Mouse (Mus musculus): ENCODE measurements around the gene Sphk1. TPM values are rescaled to one million over a fixed set of nuclear protein-coding genes. Genes with fewer than 3 reads are reported as not detected.

The Sphk1 gene
- polyA plus RNA-seq, 1 experiment from 2014 or later = 13.0 TPM

DNA sequence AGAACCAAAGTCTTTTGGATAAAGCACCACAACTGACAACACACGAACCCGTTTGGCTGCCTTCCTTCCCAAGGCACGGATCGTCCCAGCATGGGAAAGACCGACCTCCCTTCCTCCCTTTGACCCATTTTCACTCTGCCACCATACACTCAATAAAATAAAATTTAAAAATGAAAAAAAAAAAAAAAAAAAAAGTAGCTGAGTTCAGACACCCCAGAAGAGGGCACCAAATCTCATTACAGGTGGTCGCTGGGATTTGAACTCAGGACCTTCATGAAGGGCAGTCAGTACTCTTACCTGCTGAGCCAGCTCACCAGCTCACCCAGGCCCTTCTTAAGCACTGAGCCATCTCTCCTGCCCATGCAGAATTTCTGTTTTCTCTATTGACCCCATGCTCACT lies 31.7 kb upstream of the Sphk1 start:
- no peaks in the 10 kb centered on the region for H3K36me3 ChIP-seq (ENCODE audit: control insufficient read depth, insufficient read depth, low read length)
- peaks cover 8% of the 10 kb centered on the region; the same call in 1 of the 2 replicates for H3K4me1 ChIP-seq (ENCODE audit: control insufficient read depth, insufficient read depth, low read length)
- 35% methylated on average over 6 of the region's 6 CpGs for WGBS
- H3K27me3 ChIP-seq (ENCODE audit: control insufficient read depth, insufficient read depth, low read length) = no peaks in the 10 kb centered on the region
- no peak for ATAC-seq (ENCODE audit: insufficient number of reproducible peaks, insufficient read depth, low FRiP score, low read depth)
- H3K4me3 ChIP-seq (ENCODE audit: low read depth, low read length) = no peak overlapping the region
- no peak overlapping the region for H3K27ac ChIP-seq (ENCODE audit: low read length)
- H3K9ac ChIP-seq (replicated peaks; ENCODE audit: low read depth, low read length) = no peak overlapping the region
- peak overlapping the region; percentile 53 for H3K4me2 ChIP-seq (replicated peaks; ENCODE audit: low read depth, low read length)
- H3K9me3 ChIP-seq (ENCODE audit: control insufficient read depth, low read depth, low read length) = no peaks in the 10 kb centered on the region

DNA sequence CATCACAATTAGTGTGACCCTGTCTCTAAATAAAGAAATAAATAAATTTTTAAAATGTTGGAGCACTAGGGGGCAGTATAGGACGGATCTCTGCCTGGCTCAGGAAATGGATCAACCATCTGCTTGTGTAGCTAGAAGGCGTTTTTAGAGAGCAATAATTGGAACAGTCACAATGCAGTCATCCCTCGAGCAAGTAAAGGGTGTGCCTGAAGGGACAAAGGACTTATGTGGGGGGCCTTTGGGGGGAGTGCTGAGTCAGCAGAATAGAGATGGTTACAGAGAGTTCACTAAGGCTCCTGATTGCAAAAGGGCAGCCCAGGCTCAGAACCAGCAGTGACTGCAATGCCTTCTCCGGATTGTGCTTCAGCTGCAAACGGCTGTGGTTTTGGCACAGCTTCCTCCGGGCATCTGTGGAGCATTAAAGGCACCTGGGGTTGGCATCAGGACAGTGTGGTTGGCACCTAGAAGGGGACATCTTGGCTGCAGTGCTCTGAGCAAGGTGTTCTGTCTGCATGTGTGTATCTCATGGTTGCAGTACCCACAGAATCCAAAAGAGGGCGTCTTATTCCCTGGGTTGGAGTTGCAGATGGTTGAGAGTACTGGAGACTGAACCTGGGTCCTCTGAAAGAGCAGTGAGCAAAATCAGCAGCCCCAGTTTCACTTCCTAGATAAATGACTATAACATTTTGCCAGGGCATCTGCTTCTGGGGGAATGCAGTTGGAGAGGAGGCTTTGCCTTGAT lies 29.5 kb upstream of the Sphk1 start:
- Histone ChIP-seq H3K36me3 (ENCODE audit: control insufficient read depth, insufficient read depth, low read length) (no peaks in the 10 kb centered on the region), H3K4me1 (ENCODE audit: control insufficient read depth, insufficient read depth, low read length) (no peaks in the 10 kb centered on the region), H3K4me2 (replicated peaks; ENCODE audit: low read depth, low read length) (no peak overlapping the region), H3K9me3 (ENCODE audit: control insufficient read depth, low read depth, low read length) (no peaks in the 10 kb centered on the region), H3K9ac (replicated peaks; ENCODE audit: low read depth, low read length) (no peak overlapping the region), H3K27me3 (ENCODE audit: control insufficient read depth, insufficient read depth, low read length) (no peaks in the 10 kb centered on the region), H3K27ac (ENCODE audit: low read length) (no peak overlapping the region), H3K4me3 (ENCODE audit: low read depth, low read length) (no peak overlapping the region)
- peak; percentile 51; the same call in 1 of the 2 replicates for ATAC-seq (ENCODE audit: insufficient number of reproducible peaks, insufficient read depth, low FRiP score, low read depth)
- WGBS = 30% methylated on average over 7 of the region's 7 CpGs

DNA sequence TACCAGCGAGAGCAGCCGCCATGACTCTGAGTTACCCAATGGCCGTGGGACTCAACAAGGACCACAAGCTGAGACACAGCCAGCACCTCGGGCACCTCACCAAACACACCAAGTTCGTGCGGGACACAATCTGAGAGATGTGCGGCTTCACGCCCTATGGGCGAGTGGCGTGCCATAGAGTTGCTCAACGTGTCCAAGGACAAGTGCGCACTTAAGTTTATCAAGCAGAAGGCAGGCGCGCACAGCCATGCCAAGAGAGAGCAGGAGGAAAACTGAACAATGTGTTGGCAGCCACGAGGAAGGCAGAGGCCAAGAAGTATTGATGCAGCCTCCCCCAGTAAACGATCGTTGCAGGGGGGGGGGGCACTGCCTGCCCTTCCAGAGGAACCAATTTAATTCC lies 26.2 kb upstream of the Sphk1 start:
- no peaks in the 10 kb centered on the region for H3K9me3 ChIP-seq (ENCODE audit: control insufficient read depth, low read depth, low read length)
- H3K36me3 ChIP-seq (ENCODE audit: control insufficient read depth, insufficient read depth, low read length) = no peaks in the 10 kb centered on the region
- no peaks in the 10 kb centered on the region for H3K27me3 ChIP-seq (ENCODE audit: control insufficient read depth, insufficient read depth, low read length)
- no peak overlapping the region for H3K4me3 ChIP-seq (ENCODE audit: low read depth, low read length)
- WGBS = 90% methylated on average over 17 of the region's 17 CpGs
- no peaks in the 10 kb centered on the region for H3K4me1 ChIP-seq (ENCODE audit: control insufficient read depth, insufficient read depth, low read length)
- no peak for ATAC-seq (ENCODE audit: insufficient number of reproducible peaks, insufficient read depth, low FRiP score, low read depth)
- H3K9ac ChIP-seq (replicated peaks; ENCODE audit: low read depth, low read length) = no peak overlapping the region
- H3K4me2 ChIP-seq (replicated peaks; ENCODE audit: low read depth, low read length) = no peak overlapping the region
- H3K27ac ChIP-seq (ENCODE audit: low read length) = no peak overlapping the region

DNA sequence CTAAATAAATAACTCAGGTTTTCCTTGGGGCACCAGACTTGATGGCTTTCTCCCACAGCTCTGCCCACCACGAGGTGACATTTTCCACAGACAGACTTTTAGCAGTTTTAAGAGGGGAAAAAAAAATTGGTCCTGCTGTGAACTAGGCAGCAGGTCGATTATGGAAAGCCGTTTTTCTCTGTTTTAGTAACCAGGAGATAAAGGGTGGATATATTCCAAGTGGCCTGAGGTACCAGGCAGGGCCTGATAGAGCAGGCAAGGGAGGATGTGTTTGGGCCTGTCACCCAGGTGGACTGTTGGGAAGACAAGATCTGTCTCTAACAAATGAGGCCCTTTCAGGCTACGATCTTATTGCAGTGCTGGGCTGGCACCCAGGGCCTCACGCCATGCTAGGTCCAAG lies 25.2 kb upstream of the Sphk1 start:
- H3K4me1 ChIP-seq (ENCODE audit: control insufficient read depth, insufficient read depth, low read length) = no peaks in the 10 kb centered on the region
- H3K9ac ChIP-seq (replicated peaks; ENCODE audit: low read depth, low read length) = no peak overlapping the region
- no peaks in the 10 kb centered on the region for H3K9me3 ChIP-seq (ENCODE audit: control insufficient read depth, low read depth, low read length)
- no peak overlapping the region for H3K4me2 ChIP-seq (replicated peaks; ENCODE audit: low read depth, low read length)
- no peaks in the 10 kb centered on the region for H3K36me3 ChIP-seq (ENCODE audit: control insufficient read depth, insufficient read depth, low read length)
- H3K4me3 ChIP-seq (ENCODE audit: low read depth, low read length) = no peak overlapping the region
- 67% methylated on average over 5 of the region's 5 CpGs for WGBS
- no peaks in the 10 kb centered on the region for H3K27me3 ChIP-seq (ENCODE audit: control insufficient read depth, insufficient read depth, low read length)
- no peak for ATAC-seq (ENCODE audit: insufficient number of reproducible peaks, insufficient read depth, low FRiP score, low read depth)
- no peak overlapping the region for H3K27ac ChIP-seq (ENCODE audit: low read length)

DNA sequence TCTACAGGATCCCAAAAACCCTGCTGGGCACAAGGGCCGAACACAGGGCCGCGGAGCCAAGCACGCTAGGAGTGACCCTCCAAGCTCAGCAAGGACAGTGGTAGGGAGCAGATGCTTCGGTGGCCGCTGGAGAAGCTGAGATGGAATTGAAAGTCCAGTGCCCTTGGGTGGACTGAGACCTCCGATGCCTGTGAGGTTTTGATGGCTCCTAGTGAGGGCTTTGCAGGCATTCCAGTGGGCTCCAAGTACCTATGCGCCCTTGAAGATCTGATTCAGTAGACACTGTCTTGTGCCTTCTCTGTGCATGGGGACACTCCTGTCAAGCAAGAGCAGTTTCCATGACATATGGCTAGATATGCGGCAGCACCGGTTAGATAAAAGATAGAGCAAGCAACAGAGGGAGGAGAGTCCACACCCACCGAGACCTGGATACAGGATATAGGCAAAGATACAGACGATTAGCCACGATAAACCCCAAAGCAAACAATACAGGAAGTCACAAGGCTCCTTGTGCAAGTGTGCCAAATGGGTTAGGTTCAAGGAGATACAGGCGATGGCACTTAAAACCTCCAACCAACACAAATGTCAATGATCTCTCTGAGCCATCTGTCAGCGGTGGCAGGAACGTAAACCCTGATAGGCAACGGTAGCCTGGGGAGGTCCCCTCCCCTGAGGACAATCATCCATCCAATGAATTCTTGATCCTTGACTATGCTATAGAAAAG lies 24.4 kb upstream of the Sphk1 start:
- no peak for ATAC-seq (ENCODE audit: insufficient number of reproducible peaks, insufficient read depth, low FRiP score, low read depth)
- H3K4me2 ChIP-seq (replicated peaks; ENCODE audit: low read depth, low read length) = no peak overlapping the region
- no peaks in the 10 kb centered on the region for H3K4me1 ChIP-seq (ENCODE audit: control insufficient read depth, insufficient read depth, low read length)
- no peak overlapping the region for H3K27ac ChIP-seq (ENCODE audit: low read length)
- H3K36me3 ChIP-seq (ENCODE audit: control insufficient read depth, insufficient read depth, low read length) = no peaks in the 10 kb centered on the region
- WGBS = 74% methylated on average over 17 of the region's 17 CpGs
- H3K27me3 ChIP-seq (ENCODE audit: control insufficient read depth, insufficient read depth, low read length) = no peaks in the 10 kb centered on the region
- H3K9ac ChIP-seq (replicated peaks; ENCODE audit: low read depth, low read length) = no peak overlapping the region
- no peak overlapping the region for H3K4me3 ChIP-seq (ENCODE audit: low read depth, low read length)
- no peaks in the 10 kb centered on the region for H3K9me3 ChIP-seq (ENCODE audit: control insufficient read depth, low read depth, low read length)

DNA sequence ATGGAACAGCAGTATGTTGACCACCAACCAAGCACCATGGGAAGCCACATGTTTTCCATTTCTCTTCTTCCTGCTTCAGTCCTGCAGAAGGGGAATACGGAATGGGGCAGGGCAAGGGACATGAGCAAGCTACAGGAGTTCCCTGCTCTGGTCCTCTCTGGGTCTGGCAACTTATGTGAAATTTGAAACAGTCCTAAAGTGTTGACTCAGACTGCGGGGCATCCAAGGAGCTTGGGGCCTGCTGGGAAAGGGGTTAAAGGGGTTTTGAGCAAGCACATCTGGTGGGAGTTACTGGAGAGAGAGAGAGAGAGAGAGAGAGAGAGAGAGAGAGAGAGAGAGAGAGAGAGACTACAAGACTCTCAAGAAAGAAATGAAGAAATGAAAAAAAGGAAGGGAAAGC lies 22.0 kb upstream of the Sphk1 start:
- Histone ChIP-seq H3K27me3 (ENCODE audit: control insufficient read depth, insufficient read depth, low read length) (no peaks in the 10 kb centered on the region), H3K4me2 (replicated peaks; ENCODE audit: low read depth, low read length) (no peak overlapping the region), H3K27ac (ENCODE audit: low read length) (no peak overlapping the region), H3K9me3 (ENCODE audit: control insufficient read depth, low read depth, low read length) (no peaks in the 10 kb centered on the region), H3K4me1 (ENCODE audit: control insufficient read depth, insufficient read depth, low read length) (no peaks in the 10 kb centered on the region), H3K36me3 (ENCODE audit: control insufficient read depth, insufficient read depth, low read length) (no peaks in the 10 kb centered on the region), H3K9ac (replicated peaks; ENCODE audit: low read depth, low read length) (no peak overlapping the region), H3K4me3 (ENCODE audit: low read depth, low read length) (no peak overlapping the region)
- no peak for ATAC-seq (ENCODE audit: insufficient number of reproducible peaks, insufficient read depth, low FRiP score, low read depth)
- WGBS = 28% methylated on average over 2 of the region's 2 CpGs

DNA sequence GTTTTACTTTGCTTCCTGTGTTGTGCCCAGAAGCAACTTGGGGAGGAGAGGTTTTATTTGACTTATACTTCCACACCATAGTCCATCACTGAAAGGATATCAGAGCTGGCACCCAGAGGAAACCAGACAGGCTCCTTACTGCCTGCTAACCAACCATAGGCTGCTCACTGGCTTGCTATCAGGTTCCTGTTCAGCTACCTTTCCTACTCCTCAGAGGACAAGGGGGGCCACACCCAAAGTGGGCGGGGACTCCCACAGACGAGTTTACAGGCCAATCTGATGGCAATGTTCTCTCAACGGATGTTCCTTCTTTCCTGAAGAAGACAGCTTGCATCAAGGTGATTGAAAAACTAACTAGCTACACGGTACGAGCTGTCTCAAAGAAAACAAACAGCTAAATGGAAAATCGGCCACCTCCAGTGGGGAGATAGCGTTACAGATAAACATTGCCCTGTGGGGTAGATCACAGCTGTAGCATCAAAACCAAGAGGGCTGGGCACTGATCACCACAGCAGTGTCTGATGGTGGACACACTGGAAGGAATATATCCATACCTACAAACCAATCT lies 19.3 kb upstream of the Sphk1 start:
- no peaks in the 10 kb centered on the region for H3K27me3 ChIP-seq (ENCODE audit: control insufficient read depth, insufficient read depth, low read length)
- H3K9ac ChIP-seq (replicated peaks; ENCODE audit: low read depth, low read length) = no peak overlapping the region
- H3K4me2 ChIP-seq (replicated peaks; ENCODE audit: low read depth, low read length) = no peak overlapping the region
- WGBS = 55% methylated on average over 7 of the region's 7 CpGs
- no peak overlapping the region for H3K27ac ChIP-seq (ENCODE audit: low read length)
- no peaks in the 10 kb centered on the region for H3K36me3 ChIP-seq (ENCODE audit: control insufficient read depth, insufficient read depth, low read length)
- no peak overlapping the region for H3K4me3 ChIP-seq (ENCODE audit: low read depth, low read length)
- no peak for ATAC-seq (ENCODE audit: insufficient number of reproducible peaks, insufficient read depth, low FRiP score, low read depth)
- H3K9me3 ChIP-seq (ENCODE audit: control insufficient read depth, low read depth, low read length) = no peaks in the 10 kb centered on the region
- no peaks in the 10 kb centered on the region for H3K4me1 ChIP-seq (ENCODE audit: control insufficient read depth, insufficient read depth, low read length)

DNA sequence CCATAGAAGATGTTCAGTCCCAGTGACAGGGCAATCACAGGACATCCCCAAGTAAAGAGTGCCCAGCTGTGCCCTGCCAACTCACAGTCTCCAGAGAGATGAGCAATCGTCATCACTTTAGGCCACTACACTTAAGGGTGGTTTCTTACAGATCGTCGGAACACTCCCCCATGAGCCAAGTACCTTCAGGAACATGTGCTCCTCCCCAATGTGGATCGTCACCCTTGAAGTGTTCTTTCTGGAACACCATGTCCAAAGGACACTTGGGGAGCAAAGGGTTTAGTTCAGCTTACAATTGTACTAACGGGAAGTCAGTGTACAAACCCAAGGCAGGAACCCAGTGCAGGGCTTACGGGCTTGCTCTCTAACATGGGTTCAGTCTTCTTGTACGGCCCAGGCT lies 18.6 kb upstream of the Sphk1 start:
- Histone ChIP-seq H3K4me2 (replicated peaks; ENCODE audit: low read depth, low read length) (no peak overlapping the region), H3K4me1 (ENCODE audit: control insufficient read depth, insufficient read depth, low read length) (no peaks in the 10 kb centered on the region), H3K36me3 (ENCODE audit: control insufficient read depth, insufficient read depth, low read length) (no peaks in the 10 kb centered on the region), H3K9ac (replicated peaks; ENCODE audit: low read depth, low read length) (no peak overlapping the region), H3K4me3 (ENCODE audit: low read depth, low read length) (no peak overlapping the region), H3K27me3 (ENCODE audit: control insufficient read depth, insufficient read depth, low read length) (no peaks in the 10 kb centered on the region), H3K27ac (ENCODE audit: low read length) (no peak overlapping the region), H3K9me3 (ENCODE audit: control insufficient read depth, low read depth, low read length) (no peaks in the 10 kb centered on the region)
- 91% methylated on average over 7 of the region's 7 CpGs for WGBS
- ATAC-seq (ENCODE audit: insufficient number of reproducible peaks, insufficient read depth, low FRiP score, low read depth) = no peak

Measured in stomach, embryonic 14.5 days (tissue).